Mouse (Mus musculus) bone marrow macrophage, adult 2 months (primary cell): ENCODE measurements at regions not wholly inside any gene's neighbourhood (a gene's known extent, or its start where the extent isn't known, plus 50 kb on each side); places are given as distances from the start of the nearest gene placed in this dataset.
"Not testable (repeated sequence)": the region's sequence is repeated elsewhere in the genome, so short reads cannot be mapped to it uniquely, and the experiment has no call there.

Source experiments
- CTCF ChIP-seq: IDR thresholded peaks from 2 replicates; pipeline ENCODE4 v1.5.1; 2012; ENCODE audit warnings: low read depth, mild to moderate bottlenecking, low read length, moderate library complexity
- POLR2A ChIP-seq: IDR thresholded peaks from 2 replicates; pipeline ENCODE4 v1.6.1; 2012; ENCODE audit warnings: mild to moderate bottlenecking, low read depth, low read length, borderline replicate concordance

GRCm38 (mm10) chr13:35606857-35607561 is 52.6 kb upstream of the Cdyl start:
- TF ChIP-seq POLR2A, CTCF: not testable (repeated sequence)
